Mouse (Mus musculus) heart, adult 2 months (tissue): Measurements from ENCODE around the gene Adgrb2. TPM values are rescaled to one million over a fixed set of nuclear protein-coding genes. Genes with fewer than 3 reads are reported as not detected.

Experiments
- DNase-seq, 2 experiments: peaks; one replicate each; pipeline ENCODE4 v3.0.0; 2021
- H3K27ac ChIP-seq: fragments of 200-600 bp; 2 replicates; pipeline ENCODE4 v1.8.1; 2022
- H3K27me3 ChIP-seq: fragments of 200-500 bp; 2 replicates; pipeline ENCODE4 v1.6.1; 2012; ENCODE audit warnings: mild to moderate bottlenecking, low read length, inconsistent platforms, mixed read lengths; ENCODE audit not compliant: control insufficient read depth, insufficient read depth
- H3K36me3 ChIP-seq: fragments of 200-500 bp; 2 replicates; pipeline ENCODE4 v1.6.1; 2012; ENCODE audit warnings: low read length, inconsistent platforms; ENCODE audit not compliant: control insufficient read depth, insufficient read depth
- H3K4me1 ChIP-seq: fragments of 200-500 bp; 2 replicates; pipeline ENCODE4 v1.6.1; 2011; ENCODE audit warnings: low read length; ENCODE audit not compliant: control insufficient read depth, insufficient read depth
- H3K4me3 ChIP-seq: fragments of 200-600 bp; 2 replicates; pipeline ENCODE4 v1.8.1; 2022
- H3K79me2 ChIP-seq: fragments of 200-500 bp; replicated peaks from 2 replicates; pipeline ENCODE4 v1.6.1; 2012; ENCODE audit warnings: mild to moderate bottlenecking, inconsistent platforms, low read length, moderate library complexity, mixed read lengths; ENCODE audit not compliant: control insufficient read depth, insufficient read depth
- H3K9ac ChIP-seq: fragments of 200-500 bp; 2 replicates; pipeline ENCODE4 v1.6.1; 2012; ENCODE audit warnings: low read depth, mild to moderate bottlenecking, control low read depth, inconsistent platforms, low read length, mixed read lengths
- CTCF ChIP-seq: fragments of 200-600 bp; IDR thresholded peaks from 2 replicates; pipeline ENCODE4 v1.8.1; 2022; ENCODE audit warnings: antibody characterized with exemption, mild to moderate bottlenecking, moderate library complexity
- EP300 ChIP-seq: fragments of 200-500 bp; IDR thresholded peaks from 2 replicates; pipeline ENCODE4 v1.6.1; 2011; ENCODE audit warnings: low read depth, low read length, control low read depth; ENCODE audit not compliant: insufficient read depth
- POLR2A ChIP-seq: fragments of 200-500 bp; IDR thresholded peaks from 2 replicates; pipeline ENCODE4 v1.6.1; 2011; ENCODE audit warnings: mild to moderate bottlenecking, low read depth, low read length, control low read depth; ENCODE audit not compliant: insufficient read depth
- WGBS: fragments of 180-500 bp; shearing (Covaris S2); methylation state at CpG from one replicate; pipeline ENCODE4 v1.1.7; 2018; 5-methylcytosine and 5-hydroxymethylcytosine counted together
- intact Hi-C: fragments of 180-260 bp; cut with DNase I; formaldehyde crosslinking; loops from one replicate; pipeline ENCODE4 v1.15.1; 2025
- polyA plus RNA-seq: library from polyadenylated mRNA; depleted of rRNA; stranded (reverse); fragments of >200 nt; gene quantifications from 2 replicates; pipeline ENCODE4 v1.2.3, GENCODE M21; 2012
- total RNA-seq, 2 experiments: library from RNA; stranded (reverse); gene quantifications; 2 replicates each; pipeline ENCODE4 v1.2.3; 2021

The Adgrb2 gene
- total and polyA plus RNA-seq, 3 experiments: 1.8 to 4.8 (median 2.0) TPM

DNA sequence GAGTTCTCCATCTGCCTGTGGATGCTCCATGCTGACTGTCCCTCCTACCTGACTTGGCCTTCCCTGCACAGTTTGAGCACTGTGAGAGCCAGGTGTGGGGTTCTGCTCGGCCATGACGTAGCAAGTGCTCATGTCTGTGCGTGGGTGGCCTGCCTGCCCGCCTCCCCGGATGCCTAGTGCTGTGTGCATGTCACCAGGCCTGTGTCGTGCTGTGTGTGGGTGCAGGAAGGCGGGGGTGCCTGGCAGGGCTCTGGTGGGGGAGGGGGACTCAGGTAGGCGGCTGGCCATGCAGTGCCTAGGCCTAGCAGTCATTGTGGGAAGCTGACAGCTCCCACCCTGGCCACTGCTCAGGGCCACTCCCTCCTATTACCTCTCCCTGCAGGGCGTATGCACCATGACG lies 28.4 kb downstream of the Adgrb2 start:
- no peaks in the 10 kb centered on the region for H3K27me3 ChIP-seq
- WGBS: 79% methylated on average over 10 of the region's 10 CpGs
- no peaks in the 10 kb centered on the region for H3K4me1 ChIP-seq
- H3K9ac ChIP-seq: no peak overlapping the region
- no peak overlapping the region for H3K27ac ChIP-seq
- intact Hi-C loops: no loop called here
- no peaks in the 10 kb centered on the region for H3K79me2 ChIP-seq
- DNase-seq: no peak
- no peak overlapping the region for H3K4me3 ChIP-seq
- TF ChIP-seq POLR2A (no peak), EP300 (no peak)
- no peaks in the 10 kb centered on the region for H3K36me3 ChIP-seq

- Histone ChIP-seq H3K27ac (no peak overlapping the region), H3K9ac (no peak overlapping the region), H3K4me3 (no peak overlapping the region), H3K79me2 (no peaks in the 10 kb centered on the region), H3K36me3 (no peaks in the 10 kb centered on the region), H3K4me1 (no peaks in the 10 kb centered on the region), H3K27me3 (no peaks in the 10 kb centered on the region)
- no peak for TF ChIP-seq EP300
- no peak for TF ChIP-seq CTCF
- TF ChIP-seq POLR2A: no peak
- intact Hi-C loops: no loop called here
- WGBS: 63% methylated on average over 4 of the region's 4 CpGs
- no peak for DNase-seq
Measured at GRCm38 (mm10) chr4:130016010-130016409, 31.3 kb downstream of the Adgrb2 start.

DNA sequence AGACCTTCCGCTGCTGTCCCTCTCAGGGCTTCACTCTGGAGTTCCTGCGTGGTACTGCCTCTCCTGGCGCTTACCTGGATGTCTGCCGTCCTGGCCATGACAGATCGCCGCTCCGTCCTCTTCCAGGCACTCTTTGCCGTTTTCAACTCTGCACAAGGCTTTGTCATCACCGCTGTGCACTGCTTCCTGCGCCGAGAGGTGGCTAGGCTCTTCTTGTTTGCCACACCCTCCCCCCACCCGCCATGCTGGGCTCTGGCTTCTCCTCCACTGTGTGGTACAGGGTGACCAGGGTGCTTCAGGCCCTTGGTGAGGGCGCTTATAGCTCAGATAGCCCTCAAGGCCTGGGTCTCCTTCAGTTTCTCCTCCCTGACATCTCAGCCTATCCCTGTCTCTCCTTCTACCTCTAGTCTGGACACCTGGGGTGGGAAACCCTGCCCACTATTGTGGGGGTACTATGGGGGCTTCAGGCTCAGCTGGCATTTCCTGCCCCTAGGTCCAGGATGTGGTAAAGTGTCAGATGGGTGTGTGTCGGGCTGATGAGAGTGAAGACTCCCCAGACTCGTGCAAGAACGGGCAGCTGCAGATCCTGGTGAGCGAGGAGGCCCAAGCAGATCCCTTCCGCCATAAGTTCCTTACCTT lies 32.5 kb downstream of the Adgrb2 start:
- intact Hi-C loops: no loop called here
- no peak overlapping the region for H3K9ac ChIP-seq
- WGBS: 63% methylated on average over 18 of the region's 18 CpGs
- TF ChIP-seq POLR2A (no peak), CTCF (no peak), EP300 (no peak)
- no peaks in the 10 kb centered on the region for H3K79me2 ChIP-seq
- no peak for DNase-seq
- H3K36me3 ChIP-seq: no peaks in the 10 kb centered on the region
- H3K4me1 ChIP-seq: no peaks in the 10 kb centered on the region
- H3K4me3 ChIP-seq: no peak overlapping the region
- no peaks in the 10 kb centered on the region for H3K27me3 ChIP-seq
- no peak overlapping the region for H3K27ac ChIP-seq

DNA sequence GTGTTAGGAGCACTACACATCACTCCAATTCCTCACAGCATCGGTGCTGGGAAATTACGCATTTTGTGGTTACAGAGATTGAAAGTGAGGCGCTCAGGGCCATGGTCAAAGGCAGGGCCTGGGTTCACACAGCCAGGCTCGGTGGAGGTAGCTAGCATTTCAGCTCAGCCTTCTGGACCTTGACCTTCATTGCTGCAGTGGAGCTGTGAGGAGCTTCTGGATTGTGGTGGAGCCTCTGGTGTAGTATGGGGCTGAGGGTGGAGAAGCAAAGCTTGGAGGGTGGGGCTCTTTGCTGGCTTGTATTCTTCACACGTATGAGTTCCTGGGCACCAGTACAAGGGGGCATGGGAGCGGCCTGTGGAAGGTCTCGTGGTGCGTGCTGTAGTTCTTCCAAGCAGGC lies 38.3 kb downstream of the Adgrb2 start:
- TF ChIP-seq EP300: no peak
- TF ChIP-seq CTCF: no peak
- TF ChIP-seq POLR2A: no peak
- intact Hi-C loops: no loop called here
- DNase-seq: no peak

DNA sequence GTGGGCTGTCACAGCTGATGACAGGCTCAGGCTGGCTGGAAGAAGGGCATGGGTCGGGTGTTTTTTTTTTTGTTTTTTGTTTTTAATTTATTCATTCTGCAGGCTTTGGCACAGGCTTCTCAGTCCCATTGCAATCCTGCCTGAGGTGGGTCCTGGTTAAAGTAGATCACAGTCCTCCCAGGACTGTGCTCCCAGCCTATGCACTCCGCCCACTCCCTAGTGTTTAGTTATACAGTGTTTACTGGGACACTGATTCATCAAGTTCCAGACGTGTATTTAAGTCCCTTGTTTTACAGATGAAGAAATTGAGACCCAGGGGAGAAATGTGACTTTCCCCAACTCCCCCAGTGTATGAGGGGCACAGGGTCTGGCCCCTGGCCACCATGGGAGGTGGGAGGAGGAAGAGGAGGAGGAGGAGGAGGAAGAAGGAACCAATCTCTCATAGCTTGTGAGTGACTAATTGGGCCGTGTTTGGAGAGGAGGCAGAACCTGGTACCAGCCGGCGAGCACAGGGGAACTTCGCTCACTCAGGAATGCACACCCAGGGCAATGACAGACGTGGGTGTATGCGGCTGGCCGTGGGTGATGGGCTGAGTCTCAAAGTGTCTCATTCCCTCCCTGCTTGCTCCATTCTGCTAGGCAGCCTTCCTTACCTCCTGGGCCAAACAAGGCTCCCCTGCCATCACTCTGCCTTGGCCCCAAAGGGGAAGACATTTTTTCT lies 39.0 kb downstream of the Adgrb2 start:
- Histone ChIP-seq H3K79me2 (no peaks in the 10 kb centered on the region), H3K4me1 (no peaks in the 10 kb centered on the region), H3K4me3 (no peak overlapping the region), H3K27ac (no peak overlapping the region), H3K9ac (no peak overlapping the region), H3K27me3 (no peaks in the 10 kb centered on the region), H3K36me3 (no peaks in the 10 kb centered on the region)
- intact Hi-C loops: no loop called here
- 57% methylated on average over 10 of the region's 10 CpGs for WGBS
- no peak for DNase-seq
- TF ChIP-seq EP300 (no peak), POLR2A (no peak), CTCF (no peak)

More for the DNA sequence above, 38.3 kb downstream of the Adgrb2 start:
- no peaks in the 10 kb centered on the region for H3K4me1 ChIP-seq
- H3K4me3 ChIP-seq: no peak overlapping the region
- H3K27ac ChIP-seq: no peak overlapping the region
- no peaks in the 10 kb centered on the region for H3K36me3 ChIP-seq
- WGBS: 86% methylated on average over 8 of the region's 8 CpGs
- H3K27me3 ChIP-seq: no peaks in the 10 kb centered on the region
- no peaks in the 10 kb centered on the region for H3K79me2 ChIP-seq
- no peak overlapping the region for H3K9ac ChIP-seq

GRCm38 (mm10) chr4:130025544-130025943 lies 40.9 kb downstream of the Adgrb2 start:
- Histone ChIP-seq H3K4me1 (no peaks in the 10 kb centered on the region), H3K27me3 (no peaks in the 10 kb centered on the region), H3K79me2 (no peaks in the 10 kb centered on the region), H3K27ac (no peak overlapping the region), H3K36me3 (no peaks in the 10 kb centered on the region), H3K4me3 (no peak overlapping the region), H3K9ac (no peak overlapping the region)
- 46% methylated on average over 8 of the region's 8 CpGs for WGBS
- TF ChIP-seq CTCF (no peak), POLR2A (no peak)
- intact Hi-C loops: no loop called here
- DNase-seq: no peak
